ENCODE assay signal across 9 mouse cellular contexts in the genomic region with DNA sequence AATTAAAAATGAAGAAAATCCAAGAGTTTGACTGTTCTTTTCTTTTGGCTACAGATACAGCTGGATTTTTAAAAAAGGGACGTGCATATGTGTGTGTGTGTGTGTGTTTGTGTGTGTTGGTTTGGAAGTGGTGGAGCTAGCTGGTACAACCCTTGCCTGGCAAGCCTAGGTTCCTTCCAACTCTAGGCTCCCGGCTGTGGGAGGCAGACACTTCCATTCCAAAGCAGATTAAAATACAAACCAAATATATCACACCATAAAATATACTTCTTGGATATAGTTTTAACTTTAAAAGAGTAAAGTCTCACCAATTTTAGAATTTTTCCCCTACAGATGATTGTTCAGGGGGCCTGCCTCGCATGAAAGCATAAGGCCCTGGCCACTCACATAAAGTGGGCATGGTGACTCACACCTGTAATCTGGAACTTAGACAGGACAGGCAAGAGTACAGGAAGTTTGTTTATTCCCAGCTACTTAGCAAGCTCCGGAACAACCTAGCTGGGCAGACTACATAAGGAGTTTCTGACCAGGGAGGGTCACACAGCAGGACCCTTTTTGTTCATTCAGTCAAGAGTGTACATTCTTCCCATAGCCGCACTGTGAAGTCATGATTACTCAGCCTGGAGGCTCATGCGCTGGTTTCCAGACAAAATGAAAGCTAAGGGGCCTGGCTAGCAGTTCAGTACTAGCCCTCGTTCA. TPM values are rescaled to one million over a fixed set of nuclear protein-coding genes. Genes with fewer than 3 reads are reported as not detected.
DNase-seq lines count a peak whose midpoint lies in the region; ATAC-seq and TF ChIP-seq lines count a peak whose summit lies in the region.
"Had no signal": no experiment of that assay in that cellular context is flagged by ENCODE, and none has a peak within 500 bp of the region (broad histone marks: within the 10 kb centered on the region; RNA-seq: fewer than 3 reads in every experiment).

No protein-coding gene starts in this region.

- no peaks in the 10 kb centered on the region for H3K27me3 ChIP-seq in limb, embryonic 14.5 days (ENCODE audit: control insufficient read depth, insufficient read depth, low read length)

- no peaks in the 10 kb centered on the region for H3K9me3 ChIP-seq in limb, embryonic 14.5 days (ENCODE audit: control insufficient read depth, low read length)

- no peak overlapping the region for H3K9ac ChIP-seq in limb, embryonic 14.5 days (ENCODE audit: low read depth, low read length, severe bottlenecking)

- peaks cover 13% of the 10 kb centered on the region for H3K36me3 ChIP-seq in limb, embryonic 14.5 days (ENCODE audit: control insufficient read depth, insufficient read depth, low read length)

- no peak for TF ChIP-seq POLR2A in limb, embryonic 14.5 days (IDR thresholded peaks at IDR 0.05; ENCODE audit: borderline replicate concordance, extremely low read depth, insufficient read depth, insufficient read length)

- intact Hi-C loops in heart, postnatal 36 days (cut with DNase I) = no loop called here

- no peak overlapping the region for H3K4me2 ChIP-seq in limb, embryonic 14.5 days (replicated peaks; ENCODE audit: low read depth, low read length, severe bottlenecking)

- no peak overlapping the region for H3K4me3 ChIP-seq in limb, embryonic 14.5 days (replicated peaks; ENCODE audit: low read length)

- ATAC-seq in limb, embryonic 14.5 days (ENCODE audit: low FRiP score, low read depth) = peak; percentile 44; the same call in 1 of the 2 replicates

- H3K4me1 ChIP-seq in limb, embryonic 14.5 days (ENCODE audit: control insufficient read depth, insufficient read depth, low read length) = no peaks in the 10 kb centered on the region

- peak; percentile 90 for DNase-seq in heart, adult 11 months
- DNase-seq in heart, postnatal 36 days = no peak
- peak; percentile 32 for DNase-seq in right cerebral cortex, adult 18-20 months
- DNase-seq in right cerebral cortex, postnatal 14 days = no peak
- DNase-seq in limb, embryonic 14.5 days (ENCODE audit: low spot score) = peak; percentile 20
- no peak for DNase-seq in natural killer cell, adult 2 months (ENCODE audit: low spot score in 2 of 2)
- DNase-seq in layer of hippocampus, adult 11-12 months (ENCODE audit: low spot score) = no peak
- no peak for DNase-seq in kidney, postnatal 25 days
- DNase-seq: gastrocnemius, postnatal 14 days had no signal

- WGBS in limb, embryonic 14.5 days = 48% methylated on average over 7 of the region's 7 CpGs

- H3K27ac ChIP-seq in limb, embryonic 14.5 days (replicated peaks; ENCODE audit: low read depth, low read length) = 0 out of 2 replicates have a peak overlapping the region, but pooled peaks have one; percentile 2

RNA-seq across cellular contexts. Expression of a gene that starts 37.4 kb away (rescaled TPM):
- 10 to 100 TPM; 49.4 to 69.0 TPM for total RNA-seq in heart, postnatal 36 days (2021)
- 39.9 and 49.5 TPM in 2 replicates for polyA plus RNA-seq in limb, embryonic 14.5 days (2012; rRNA removed)
- polyA plus RNA-seq in limb, embryonic 14.5 days (2014; fragmentation: Nextera tagmentation; extraction: Ambion mirVana) = 98.3 and 102 TPM in 2 replicates

RNA-seq across cellular contexts. Expression of a gene that starts 37.5 kb away (rescaled TPM):
- 1 to 10 TPM; 6.2 to 7.3 TPM for total RNA-seq in heart, postnatal 36 days (2021)
- polyA plus RNA-seq in limb, embryonic 14.5 days (2012; rRNA removed) = 13.4 and 19.1 TPM in 2 replicates
- polyA plus RNA-seq in limb, embryonic 14.5 days (2014; fragmentation: Nextera tagmentation; extraction: Ambion mirVana) = 31.3 and 32.3 TPM in 2 replicates

Comparison
In these comparisons a context has a peak if more than half of its experiments do, and no peak if none do; other contexts are left out.
1. DNase-seq: peak in heart, adult 11 months (single experiment), right cerebral cortex, adult 18-20 months (single experiment) and limb, embryonic 14.5 days (single experiment); none in heart, postnatal 36 days (0 of 2), right cerebral cortex, postnatal 14 days (single experiment), natural killer cell, adult 2 months (0 of 2), layer of hippocampus, adult 11-12 months (single experiment) and kidney, postnatal 25 days (0 of 2).